Mouse (Mus musculus): ENCODE data around the gene Sfmbt1. TPM values are rescaled to one million over a fixed set of nuclear protein-coding genes. Genes with fewer than 3 reads are reported as not detected.

The Sfmbt1 gene
- polyA plus RNA-seq, 1 experiment from 2014 or later, result 19.8 TPM

DNA sequence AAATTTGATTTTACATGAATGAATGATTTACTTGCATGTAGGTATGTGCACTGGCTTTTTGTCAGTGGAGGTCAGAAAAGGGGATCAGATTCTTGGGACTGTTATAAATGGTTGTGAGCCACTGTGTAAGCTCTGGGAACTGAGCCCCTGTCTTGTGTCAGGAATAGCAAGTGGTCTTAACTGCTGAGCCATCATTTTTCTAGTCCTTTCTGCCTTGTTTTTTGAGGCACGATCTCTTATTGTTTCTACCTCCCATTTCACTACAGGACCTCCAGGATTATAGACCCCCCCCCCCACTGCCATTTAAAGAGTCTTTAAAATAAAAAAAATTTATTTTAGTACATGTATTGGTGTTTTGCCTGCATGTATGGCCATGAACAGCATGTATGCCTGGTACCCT, 7.2 kb downstream of the Sfmbt1 start:
- H3K36me3 ChIP-seq (ENCODE audit: control insufficient read depth, insufficient read depth, low read length), result no peaks in the 10 kb centered on the region
- H3K9ac ChIP-seq (ENCODE audit: low read length), result no peak overlapping the region
- H3K27ac ChIP-seq (replicated peaks; ENCODE audit: low read depth, low read length), result no peak overlapping the region
- 0 out of 2 replicates have a peak, but pooled peaks cover 3% of the 10 kb centered on the region for H3K4me1 ChIP-seq (ENCODE audit: control insufficient read depth, insufficient read depth, low read length)
- H3K27me3 ChIP-seq (ENCODE audit: control insufficient read depth, insufficient read depth, low read length), result no peaks in the 10 kb centered on the region
- H3K4me2 ChIP-seq (ENCODE audit: low read depth, severe bottlenecking), result no peak overlapping the region
- H3K9me3 ChIP-seq (ENCODE audit: control insufficient read depth, low read length), result no peaks in the 10 kb centered on the region
- no peak for DNase-seq (ENCODE audit: low spot score)
- H3K4me3 ChIP-seq (ENCODE audit: low read depth, low read length), result no peak overlapping the region
- ATAC-seq (ENCODE audit: insufficient number of reproducible peaks, low FRiP score, low TSS enrichment, low read depth), result no peak
- 88% methylated on average over 1 of the region's 1 CpGs for WGBS

DNA sequence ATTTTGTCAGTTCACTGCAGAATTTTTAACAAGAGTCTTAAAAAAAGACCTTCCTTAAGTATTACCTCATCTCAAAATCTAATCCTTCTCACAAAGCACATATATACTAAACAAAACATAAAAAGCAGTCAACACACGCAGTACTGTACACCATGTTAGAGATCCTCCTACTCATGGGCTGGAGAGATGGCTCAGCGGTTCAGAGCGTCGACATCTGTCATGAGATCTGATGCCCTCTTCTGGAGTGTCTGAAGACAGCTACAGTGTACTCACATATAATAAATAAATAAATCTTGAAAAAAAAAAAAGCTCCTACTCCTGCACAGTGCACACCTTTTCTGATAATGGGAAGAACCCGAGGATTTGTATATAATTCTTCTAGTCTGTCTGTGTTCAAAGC, 7.8 kb downstream of the Sfmbt1 start:
- H3K9me3 ChIP-seq (ENCODE audit: control insufficient read depth, low read length), result no peaks in the 10 kb centered on the region
- no peak for ATAC-seq (ENCODE audit: insufficient number of reproducible peaks, low FRiP score, low TSS enrichment, low read depth)
- WGBS, result 87% methylated on average over 5 of the region's 5 CpGs
- H3K4me3 ChIP-seq (ENCODE audit: low read depth, low read length), result no peak overlapping the region
- DNase-seq (ENCODE audit: low spot score), result no peak
- no peaks in the 10 kb centered on the region for H3K27me3 ChIP-seq (ENCODE audit: control insufficient read depth, insufficient read depth, low read length)
- H3K27ac ChIP-seq (replicated peaks; ENCODE audit: low read depth, low read length), result no peak overlapping the region
- no peaks in the 10 kb centered on the region for H3K4me1 ChIP-seq (ENCODE audit: control insufficient read depth, insufficient read depth, low read length)
- H3K36me3 ChIP-seq (ENCODE audit: control insufficient read depth, insufficient read depth, low read length), result no peaks in the 10 kb centered on the region
- H3K4me2 ChIP-seq (ENCODE audit: low read depth, severe bottlenecking), result no peak overlapping the region
- no peak overlapping the region for H3K9ac ChIP-seq (ENCODE audit: low read length)

DNA sequence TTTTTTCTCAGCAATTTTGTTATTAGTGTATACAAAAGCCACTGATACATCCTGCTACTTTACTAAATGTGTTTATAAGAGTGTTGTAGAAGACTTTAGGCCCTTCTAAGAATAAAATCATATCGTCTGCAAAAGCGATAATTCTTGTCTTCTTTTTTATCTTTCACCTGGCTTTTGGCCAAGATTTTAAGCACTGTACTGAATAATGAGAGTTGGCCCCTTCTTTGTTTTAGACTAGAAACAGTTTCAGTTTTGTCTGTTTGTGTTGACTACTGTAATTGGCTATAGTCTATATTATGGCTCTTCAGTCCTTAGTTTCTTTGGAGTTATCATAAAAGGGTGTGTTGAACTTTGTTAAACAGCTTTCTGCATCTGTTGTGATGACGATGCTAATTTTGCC, 17.2 kb downstream of the Sfmbt1 start:
- Histone ChIP-seq H3K36me3 (ENCODE audit: control insufficient read depth, insufficient read depth, low read length) (no peaks in the 10 kb centered on the region), H3K4me3 (ENCODE audit: low read depth, low read length) (no peak overlapping the region), H3K27me3 (ENCODE audit: control insufficient read depth, insufficient read depth, low read length) (no peaks in the 10 kb centered on the region), H3K9me3 (ENCODE audit: control insufficient read depth, low read length) (no peaks in the 10 kb centered on the region), H3K4me2 (ENCODE audit: low read depth, severe bottlenecking) (no peak overlapping the region), H3K9ac (ENCODE audit: low read length) (no peak overlapping the region), H3K4me1 (ENCODE audit: control insufficient read depth, insufficient read depth, low read length) (no peaks in the 10 kb centered on the region), H3K27ac (replicated peaks; ENCODE audit: low read depth, low read length) (no peak overlapping the region)
- DNase-seq (ENCODE audit: low spot score) (no peak), ATAC-seq (ENCODE audit: insufficient number of reproducible peaks, low FRiP score, low TSS enrichment, low read depth) (no peak)
- 92% methylated on average over 3 of the region's 3 CpGs for WGBS

DNA sequence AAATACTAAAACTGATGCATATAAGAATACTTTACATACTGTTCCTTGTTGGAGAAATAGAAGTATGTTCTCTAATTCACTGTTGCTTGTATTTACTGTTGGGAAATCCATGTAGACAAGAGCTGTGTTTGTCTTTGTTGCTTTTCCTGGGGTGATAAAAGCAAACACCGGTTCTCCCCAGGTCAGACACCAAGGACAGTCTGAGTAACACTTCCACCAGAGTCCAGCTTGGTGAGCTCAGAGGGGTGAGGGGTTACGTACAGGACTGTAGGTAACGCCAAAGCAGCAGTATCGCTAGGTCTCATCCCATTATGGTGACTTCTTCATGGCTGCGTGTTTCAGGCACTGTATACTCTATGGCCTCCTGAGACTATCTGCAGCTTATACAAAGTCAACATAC, 20.0 kb downstream of the Sfmbt1 start:
- Histone ChIP-seq H3K36me3 (ENCODE audit: control insufficient read depth, insufficient read depth, low read length) (no peaks in the 10 kb centered on the region), H3K4me2 (ENCODE audit: low read depth, severe bottlenecking) (no peak overlapping the region), H3K9ac (ENCODE audit: low read length) (no peak overlapping the region), H3K9me3 (ENCODE audit: control insufficient read depth, low read length) (no peaks in the 10 kb centered on the region), H3K27me3 (ENCODE audit: control insufficient read depth, insufficient read depth, low read length) (no peaks in the 10 kb centered on the region), H3K27ac (replicated peaks; ENCODE audit: low read depth, low read length) (no peak overlapping the region), H3K4me3 (ENCODE audit: low read depth, low read length) (no peak overlapping the region), H3K4me1 (ENCODE audit: control insufficient read depth, insufficient read depth, low read length) (no peaks in the 10 kb centered on the region)
- WGBS, result 96% methylated on average over 5 of the region's 5 CpGs
- DNase-seq (ENCODE audit: low spot score), result no peak
- ATAC-seq (ENCODE audit: insufficient number of reproducible peaks, low FRiP score, low TSS enrichment, low read depth), result no peak

DNA sequence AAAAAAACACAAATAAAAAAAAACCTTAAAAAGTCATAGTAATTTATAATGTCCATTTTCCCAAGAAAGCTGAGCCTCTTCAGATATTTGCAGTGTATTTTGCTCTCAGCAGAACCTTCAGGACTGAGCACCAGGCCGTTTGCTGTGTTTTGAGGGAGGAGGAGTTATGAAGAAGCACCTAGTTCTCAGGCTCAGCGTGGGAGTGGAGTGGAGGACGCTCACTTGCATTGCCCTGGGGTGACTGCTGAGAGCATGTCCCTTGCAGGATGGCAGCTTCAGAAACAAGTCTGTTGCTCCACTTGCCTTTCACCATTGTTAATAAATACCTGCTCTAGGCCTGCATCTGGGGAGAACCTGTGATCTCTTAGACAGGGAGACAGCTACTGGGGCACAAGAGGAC, 21.2 kb downstream of the Sfmbt1 start:
- WGBS, result 78% methylated on average over 3 of the region's 3 CpGs
- H3K9ac ChIP-seq (ENCODE audit: low read length), result no peak overlapping the region
- DNase-seq (ENCODE audit: low spot score) (no peak), ATAC-seq (ENCODE audit: insufficient number of reproducible peaks, low FRiP score, low TSS enrichment, low read depth) (no peak)
- H3K27me3 ChIP-seq (ENCODE audit: control insufficient read depth, insufficient read depth, low read length), result no peaks in the 10 kb centered on the region
- H3K4me3 ChIP-seq (ENCODE audit: low read depth, low read length), result no peak overlapping the region
- no peak overlapping the region for H3K4me2 ChIP-seq (ENCODE audit: low read depth, severe bottlenecking)
- H3K27ac ChIP-seq (replicated peaks; ENCODE audit: low read depth, low read length), result no peak overlapping the region
- no peaks in the 10 kb centered on the region for H3K9me3 ChIP-seq (ENCODE audit: control insufficient read depth, low read length)
- H3K4me1 ChIP-seq (ENCODE audit: control insufficient read depth, insufficient read depth, low read length), result no peaks in the 10 kb centered on the region
- H3K36me3 ChIP-seq (ENCODE audit: control insufficient read depth, insufficient read depth, low read length), result no peaks in the 10 kb centered on the region

DNA sequence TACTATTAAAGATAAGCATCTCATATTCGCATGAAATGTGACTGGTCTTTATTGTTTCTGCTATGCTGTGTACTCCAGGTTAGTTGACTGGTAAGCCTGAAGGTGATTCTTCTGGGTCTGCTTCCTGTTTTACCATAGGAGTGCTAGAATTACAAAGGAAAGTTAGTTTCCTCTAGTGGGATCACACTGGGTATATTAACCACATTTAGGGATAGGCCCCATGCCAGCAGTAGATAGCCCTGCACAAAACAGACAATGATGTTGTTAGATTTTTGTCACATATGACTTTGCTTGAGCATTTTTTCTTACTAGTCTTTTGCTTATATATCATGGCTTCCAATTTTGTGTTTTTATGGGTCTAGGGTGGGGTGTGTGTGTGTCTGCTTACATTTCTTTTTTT, 21.8 kb downstream of the Sfmbt1 start:
- H3K4me3 ChIP-seq (ENCODE audit: low read depth, low read length), result no peak overlapping the region
- no peak overlapping the region for H3K4me2 ChIP-seq (ENCODE audit: low read depth, severe bottlenecking)
- 89% methylated on average over 1 of the region's 1 CpGs for WGBS
- no peak overlapping the region for H3K27ac ChIP-seq (replicated peaks; ENCODE audit: low read depth, low read length)
- H3K36me3 ChIP-seq (ENCODE audit: control insufficient read depth, insufficient read depth, low read length), result no peaks in the 10 kb centered on the region
- no peak overlapping the region for H3K9ac ChIP-seq (ENCODE audit: low read length)
- DNase-seq (ENCODE audit: low spot score) (no peak), ATAC-seq (ENCODE audit: insufficient number of reproducible peaks, low FRiP score, low TSS enrichment, low read depth) (no peak)
- no peaks in the 10 kb centered on the region for H3K9me3 ChIP-seq (ENCODE audit: control insufficient read depth, low read length)
- no peaks in the 10 kb centered on the region for H3K4me1 ChIP-seq (ENCODE audit: control insufficient read depth, insufficient read depth, low read length)
- no peaks in the 10 kb centered on the region for H3K27me3 ChIP-seq (ENCODE audit: control insufficient read depth, insufficient read depth, low read length)

DNA sequence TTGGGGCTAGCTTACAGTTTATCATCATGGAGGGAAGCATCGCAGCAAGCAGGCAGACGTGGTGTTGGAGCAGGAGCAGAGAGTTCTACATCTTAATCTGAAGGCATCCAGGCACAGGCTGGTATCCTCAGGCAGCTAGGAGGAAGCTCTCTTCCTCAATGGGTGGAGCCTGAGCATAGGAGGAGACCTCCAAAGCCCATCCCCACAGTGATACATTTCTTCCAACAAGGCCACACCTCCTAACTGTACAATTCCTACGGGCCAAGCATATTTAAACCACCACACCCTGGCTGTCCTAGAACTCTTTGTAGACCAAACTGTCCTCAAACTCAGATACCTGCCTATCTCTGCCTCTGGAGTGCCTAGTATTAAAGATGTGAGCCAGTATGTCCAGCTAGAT, 29.2 kb downstream of the Sfmbt1 start:
- DNase-seq (ENCODE audit: low spot score) (no peak), ATAC-seq (ENCODE audit: insufficient number of reproducible peaks, low FRiP score, low TSS enrichment, low read depth) (no peak)
- no peaks in the 10 kb centered on the region for H3K27me3 ChIP-seq (ENCODE audit: control insufficient read depth, insufficient read depth, low read length)
- H3K4me2 ChIP-seq (ENCODE audit: low read depth, severe bottlenecking), result no peak overlapping the region
- no peaks in the 10 kb centered on the region for H3K9me3 ChIP-seq (ENCODE audit: control insufficient read depth, low read length)
- no peak overlapping the region for H3K9ac ChIP-seq (ENCODE audit: low read length)
- no peak overlapping the region for H3K4me3 ChIP-seq (ENCODE audit: low read depth, low read length)
- whole genome bisulfite sequencing, result 84% methylated on average over 3 of the region's 3 CpGs
- H3K4me1 ChIP-seq (ENCODE audit: control insufficient read depth, insufficient read depth, low read length), result no peaks in the 10 kb centered on the region
- no peak overlapping the region for H3K27ac ChIP-seq (replicated peaks; ENCODE audit: low read depth, low read length)
- no peaks in the 10 kb centered on the region for H3K36me3 ChIP-seq (ENCODE audit: control insufficient read depth, insufficient read depth, low read length)

DNA sequence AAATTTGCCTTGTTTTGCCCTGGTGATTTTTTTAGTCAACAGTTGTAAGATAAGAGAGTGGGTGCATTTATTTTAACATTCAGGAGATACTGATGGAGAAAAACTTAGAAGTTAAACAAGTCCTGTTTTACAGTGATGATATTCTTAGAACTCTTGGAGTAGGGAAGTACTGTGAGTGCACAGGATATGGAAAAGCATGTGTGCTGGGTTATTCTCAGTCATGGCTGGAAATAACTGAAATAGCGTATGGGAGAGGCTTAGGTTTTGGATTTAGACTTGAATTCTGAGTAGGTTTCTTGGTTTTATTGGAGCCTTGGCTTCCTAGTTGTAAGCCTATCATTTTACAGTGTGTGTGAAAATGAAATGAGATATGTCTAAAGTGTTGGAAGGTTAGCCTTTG, 31.5 kb downstream of the Sfmbt1 start:
- DNase-seq (ENCODE audit: low spot score) (no peak), ATAC-seq (ENCODE audit: insufficient number of reproducible peaks, low FRiP score, low TSS enrichment, low read depth) (no peak)
- no peak overlapping the region for H3K4me2 ChIP-seq (ENCODE audit: low read depth, severe bottlenecking)
- H3K27me3 ChIP-seq (ENCODE audit: control insufficient read depth, insufficient read depth, low read length), result no peaks in the 10 kb centered on the region
- H3K9me3 ChIP-seq (ENCODE audit: control insufficient read depth, low read length), result no peaks in the 10 kb centered on the region
- H3K27ac ChIP-seq (replicated peaks; ENCODE audit: low read depth, low read length), result no peak overlapping the region
- H3K36me3 ChIP-seq (ENCODE audit: control insufficient read depth, insufficient read depth, low read length), result no peaks in the 10 kb centered on the region
- no peak overlapping the region for H3K4me3 ChIP-seq (ENCODE audit: low read depth, low read length)
- no peak overlapping the region for H3K9ac ChIP-seq (ENCODE audit: low read length)
- no peaks in the 10 kb centered on the region for H3K4me1 ChIP-seq (ENCODE audit: control insufficient read depth, insufficient read depth, low read length)
- WGBS, result 89% methylated on average over 1 of the region's 1 CpGs

DNA sequence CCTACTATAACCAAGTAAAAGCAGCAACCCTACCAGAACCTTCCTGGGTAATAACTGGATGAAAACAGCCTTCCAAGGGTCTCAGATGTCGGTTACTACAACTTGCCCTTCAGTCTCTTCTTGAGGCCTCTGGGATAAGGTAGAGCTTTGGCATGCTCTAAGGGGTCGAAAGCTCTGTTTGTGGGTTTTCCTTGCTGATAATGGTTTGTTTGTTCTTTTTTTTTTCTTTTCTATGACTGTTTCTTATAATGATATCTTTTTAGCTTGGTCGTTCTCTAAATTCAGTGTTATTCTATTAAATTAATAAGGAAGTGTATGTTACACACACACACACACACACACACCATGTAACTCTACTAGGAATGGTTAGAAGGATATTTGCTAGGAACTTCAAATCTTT, 42.6 kb downstream of the Sfmbt1 start:
- Histone ChIP-seq H3K4me3 (ENCODE audit: low read depth, low read length) (no peak overlapping the region), H3K27ac (replicated peaks; ENCODE audit: low read depth, low read length) (no peak overlapping the region), H3K4me1 (ENCODE audit: control insufficient read depth, insufficient read depth, low read length) (no peaks in the 10 kb centered on the region), H3K27me3 (ENCODE audit: control insufficient read depth, insufficient read depth, low read length) (no peaks in the 10 kb centered on the region), H3K9me3 (ENCODE audit: control insufficient read depth, low read length) (no peaks in the 10 kb centered on the region), H3K4me2 (ENCODE audit: low read depth, severe bottlenecking) (no peak overlapping the region), H3K9ac (ENCODE audit: low read length) (no peak overlapping the region), H3K36me3 (ENCODE audit: control insufficient read depth, insufficient read depth, low read length) (no peaks in the 10 kb centered on the region)
- DNase-seq (ENCODE audit: low spot score) (no peak), ATAC-seq (ENCODE audit: insufficient number of reproducible peaks, low FRiP score, low TSS enrichment, low read depth) (no peak)
- WGBS, result 84% methylated on average over 3 of the region's 3 CpGs

All from limb, embryonic 11.5 days (tissue).